Mouse (Mus musculus) frontal cortex, adult (tissue): ENCODE data around the gene 3110082I17Rik.

ENCODE experiments used
- ATAC-seq: cut with Nextera tagmentation; 2 replicates; pipeline ENCODE4 v1.9.2; 2017; ENCODE audit warnings: mild to moderate bottlenecking, moderate library complexity, mixed read lengths; ENCODE audit not compliant: low TSS enrichment

Gene 3110082I17Rik

GRCm38 (mm10) chr5:139460384-139461067 is at the start of gene 3110082I17Rik:
3110082I17Rik (minus strand) TSS chr5:139460527.
- ATAC-seq, result peak; percentile 97

- ATAC-seq, result no peak
These were observed 45.9 kb upstream of the 3110082I17Rik start for GRCm38 (mm10) chr5:139506207-139506606.

- ATAC-seq, result peak; percentile 77; the same call in 1 of the 2 replicates
These were observed 44.8 kb upstream of the 3110082I17Rik start for GRCm38 (mm10) chr5:139505073-139505606.

GRCm38 (mm10) chr5:139502281-139502680 is 42.0 kb upstream of the 3110082I17Rik start:
- ATAC-seq, result peak; percentile 90

GRCm38 (mm10) chr5:139498791-139499190 is 38.5 kb upstream of the 3110082I17Rik start:
- no peak for ATAC-seq

GRCm38 (mm10) chr5:139496939-139497338 is 36.6 kb upstream of the 3110082I17Rik start:
- ATAC-seq, result no peak

GRCm38 (mm10) chr5:139495019-139495669 is 34.8 kb upstream of the 3110082I17Rik start:
- peak; percentile 50; the same call in 1 of the 2 replicates for ATAC-seq

- no peak for ATAC-seq
These were observed 33.4 kb upstream of the 3110082I17Rik start for GRCm38 (mm10) chr5:139493690-139494089.

GRCm38 (mm10) chr5:139491348-139491747 is 31.0 kb upstream of the 3110082I17Rik start:
- ATAC-seq, result no peak

- ATAC-seq, result no peak
These were observed 29.8 kb upstream of the 3110082I17Rik start for GRCm38 (mm10) chr5:139490131-139490530.

- ATAC-seq, result peak; percentile 97
These were observed 24.0 kb upstream of the 3110082I17Rik start, which contains the start of gene Zfand2a for GRCm38 (mm10) chr5:139484185-139484814. Zfand2a (minus strand) TSS chr5:139484549.

- ATAC-seq, result no peak
These were observed 23.0 kb upstream of the 3110082I17Rik start for GRCm38 (mm10) chr5:139483171-139483848.

- ATAC-seq, result no peak
These were observed 20.1 kb upstream of the 3110082I17Rik start for GRCm38 (mm10) chr5:139480406-139480805.

- ATAC-seq, result no peak
These were observed 18.8 kb upstream of the 3110082I17Rik start for GRCm38 (mm10) chr5:139479088-139479487.

- peak; percentile 92 for ATAC-seq
These were observed 14.4 kb upstream of the 3110082I17Rik start for GRCm38 (mm10) chr5:139474741-139475140.

GRCm38 (mm10) chr5:139467998-139468397 is 7.7 kb upstream of the 3110082I17Rik start:
- peak; percentile 88 for ATAC-seq

GRCm38 (mm10) chr5:139466801-139467200 is 6.5 kb upstream of the 3110082I17Rik start:
- no peak for ATAC-seq

- ATAC-seq, result no peak
These were observed 6.0 kb upstream of the 3110082I17Rik start for GRCm38 (mm10) chr5:139466373-139466772.

GRCm38 (mm10) chr5:139464874-139465273 is 4.5 kb upstream of the 3110082I17Rik start:
- no peak for ATAC-seq

GRCm38 (mm10) chr5:139459938-139460337 is 389 bp downstream of the 3110082I17Rik start:
- no peak for ATAC-seq

- no peak for ATAC-seq
These were observed 3.1 kb downstream of the 3110082I17Rik start for GRCm38 (mm10) chr5:139457241-139457640.

- peak; percentile 93 for ATAC-seq
These were observed 5.2 kb downstream of the 3110082I17Rik start for GRCm38 (mm10) chr5:139455166-139455565.
